Mouse (Mus musculus) MEL (cell line): Measurements from ENCODE around the gene Fto. TPM values are rescaled to one million over a fixed set of nuclear protein-coding genes. Genes with fewer than 3 reads are reported as not detected.

Source experiments
- DNase-seq: peaks from one replicate; pipeline ENCODE4 v3.0.0; 2011; ENCODE audit warnings: low read depth, low spot score
- H3K27ac ChIP-seq: 2 replicates; pipeline ENCODE4 v1.5.1; 2012; ENCODE audit warnings: low read depth, mild to moderate bottlenecking, control low read depth, low read length, moderate library complexity; ENCODE audit not compliant: control insufficient read depth
- H3K27me3 ChIP-seq, 2 experiments: fragments of 150-350 bp in 1 of 2; sonication (generic) in 1 of 2; 2 replicates each; pipeline ENCODE4 v1.6.1; 2012; ENCODE audit warnings: low read length in 2 of 2, mild to moderate bottlenecking in 2 of 2, improper control_type of control experiment in 1 of 2, moderate library complexity in 1 of 2; ENCODE audit not compliant: insufficient read depth in 2 of 2, control insufficient read depth in 1 of 2
- H3K36me3 ChIP-seq, 2 experiments: 2 replicates each; pipeline ENCODE4 v1.6.1; 2012 to 2014; ENCODE audit warnings: low read length in 2 of 2, improper control_type of control experiment in 1 of 2, inconsistent platforms in 1 of 2, mild to moderate bottlenecking in 1 of 2; ENCODE audit not compliant: insufficient read depth in 2 of 2, control insufficient read depth in 1 of 2
- H3K4me1 ChIP-seq, 2 experiments: fragments of 150-350 bp in 1 of 2; sonication (generic) in 1 of 2; 2 replicates each; pipeline ENCODE4 v1.6.1; 2012; ENCODE audit warnings: low read length in 2 of 2, improper control_type of control experiment in 1 of 2, mild to moderate bottlenecking in 1 of 2; ENCODE audit not compliant: insufficient read depth in 2 of 2, control insufficient read depth in 1 of 2
- H3K4me3 ChIP-seq, 2 experiments: fragments of 150-350 bp in 1 of 2; sonication (generic) in 1 of 2; 2 replicates each; pipeline ENCODE4 v1.5.1; 2012; ENCODE audit warnings: low read depth in 2 of 2, low read length in 2 of 2, mild to moderate bottlenecking in 2 of 2, moderate library complexity in 2 of 2, control low read depth in 1 of 2, improper control_type of control experiment in 1 of 2; ENCODE audit not compliant: control insufficient read depth in 1 of 2, insufficient read depth in 1 of 2
- H3K79me2 ChIP-seq: 2 replicates; pipeline ENCODE4 v1.6.1; 2012; ENCODE audit warnings: mild to moderate bottlenecking, low read length, moderate library complexity; ENCODE audit not compliant: control insufficient read depth, poor library complexity, insufficient read depth
- H3K9ac ChIP-seq: 2 replicates; pipeline ENCODE4 v1.6.1; 2012; ENCODE audit warnings: low read depth, mild to moderate bottlenecking, control low read depth, low read length, moderate library complexity; ENCODE audit not compliant: control insufficient read depth, poor library complexity, severe bottlenecking
- H3K9me3 ChIP-seq: fragments of 150-350 bp; sonication (generic); replicated peaks from 2 replicates; pipeline ENCODE4 v1.6.1; 2012; ENCODE audit warnings: mild to moderate bottlenecking, low read length, improper control_type of control experiment, moderate library complexity; ENCODE audit not compliant: insufficient read depth
- CHD2 ChIP-seq: IDR thresholded peaks from 2 replicates; pipeline ENCODE4 v1.6.1; 2011; ENCODE audit warnings: low read length, improper control_type of control experiment
- CTCF ChIP-seq, 3 experiments: IDR thresholded peaks in 2 of 3; conservative IDR thresholded peaks in 1 of 3; 2 replicates each; pipeline ENCODE4 v1.5.1; 2011 to 2012; ENCODE audit warnings: low read length in 3 of 3, low read depth in 2 of 3, mild to moderate bottlenecking in 2 of 3, improper control_type of control experiment in 1 of 3, inconsistent platforms in 1 of 3, mixed read lengths in 1 of 3, moderate library complexity in 1 of 3; ENCODE audit not compliant: control insufficient read depth in 1 of 3, insufficient read depth in 1 of 3, poor library complexity in 1 of 3, severe bottlenecking in 1 of 3
- E2F4 ChIP-seq: IDR thresholded peaks from 2 replicates; pipeline ENCODE4 v1.6.1; 2011; ENCODE audit warnings: low read depth, low read length, improper control_type of control experiment, borderline replicate concordance
- ELF1 ChIP-seq: IDR thresholded peaks from 2 replicates; pipeline ENCODE4 v1.6.1; 2014; ENCODE audit warnings: low read depth, mild to moderate bottlenecking, inconsistent platforms, low read length, improper control_type of control experiment, moderate library complexity
- GABPA ChIP-seq: IDR thresholded peaks from 2 replicates; pipeline ENCODE4 v1.6.1; 2012; ENCODE audit warnings: low read depth, mild to moderate bottlenecking, inconsistent platforms, low read length, improper control_type of control experiment, moderate library complexity
- HCFC1 ChIP-seq: IDR thresholded peaks from 2 replicates; pipeline ENCODE4 v1.6.1; 2012; ENCODE audit warnings: low read depth, mild to moderate bottlenecking, inconsistent platforms, low read length, improper control_type of control experiment, moderate library complexity
- KAT2A ChIP-seq: conservative IDR thresholded peaks from 2 replicates; pipeline ENCODE4 v1.6.1; 2012; ENCODE audit warnings: low read depth, low read length, improper control_type of control experiment, inconsistent platforms
- MAZ ChIP-seq: IDR thresholded peaks from 2 replicates; pipeline ENCODE4 v1.6.1; 2012; ENCODE audit warnings: low read depth, mild to moderate bottlenecking, inconsistent platforms, low read length, improper control_type of control experiment
- MEF2A ChIP-seq: IDR thresholded peaks from 2 replicates; pipeline ENCODE4 v1.6.1; 2014; ENCODE audit warnings: low read depth, mild to moderate bottlenecking, inconsistent platforms, low read length, improper control_type of control experiment; ENCODE audit not compliant: poor library complexity, insufficient replicate concordance, severe bottlenecking; ENCODE audit errors: extremely low read depth
- MXI1 ChIP-seq: IDR thresholded peaks from 2 replicates; pipeline ENCODE4 v1.6.1; 2011; ENCODE audit warnings: mild to moderate bottlenecking, low read depth, low read length, improper control_type of control experiment
- MYB ChIP-seq: IDR thresholded peaks from 2 replicates; pipeline ENCODE4 v1.6.1; 2011; ENCODE audit warnings: mild to moderate bottlenecking, low read depth, low read length, improper control_type of control experiment
- NRF1 ChIP-seq: IDR thresholded peaks from 2 replicates; pipeline ENCODE4 v1.6.1; 2014; ENCODE audit warnings: low read depth, mild to moderate bottlenecking, inconsistent platforms, low read length, improper control_type of control experiment, moderate library complexity; ENCODE audit not compliant: poor library complexity, insufficient read depth, severe bottlenecking
- POLR2A ChIP-seq, 2 experiments: IDR thresholded peaks; 2 replicates each; pipeline ENCODE4 v1.6.1; 2011 to 2012; ENCODE audit warnings: low read length in 2 of 2, mild to moderate bottlenecking in 2 of 2, control low read depth in 1 of 2, improper control_type of control experiment in 1 of 2, low read depth in 1 of 2, moderate library complexity in 1 of 2; ENCODE audit not compliant: control insufficient read depth in 1 of 2, insufficient read depth in 1 of 2, poor library complexity in 1 of 2
- RAD21 ChIP-seq: IDR thresholded peaks from 2 replicates; pipeline ENCODE4 v1.6.1; 2011; ENCODE audit warnings: mild to moderate bottlenecking, low read depth, low read length, improper control_type of control experiment
- RCOR1 ChIP-seq: IDR thresholded peaks from 2 replicates; pipeline ENCODE4 v1.6.1; 2012; ENCODE audit warnings: low read depth, mild to moderate bottlenecking, inconsistent platforms, low read length, improper control_type of control experiment
- SMC3 ChIP-seq: IDR thresholded peaks from 2 replicates; pipeline ENCODE4 v1.6.1; 2011; ENCODE audit warnings: low read depth, low read length, improper control_type of control experiment
- UBTF ChIP-seq: IDR thresholded peaks from 2 replicates; pipeline ENCODE4 v1.6.1; 2012; ENCODE audit warnings: low read depth, mild to moderate bottlenecking, inconsistent platforms, low read length, improper control_type of control experiment, moderate library complexity, borderline replicate concordance; ENCODE audit not compliant: insufficient read depth
- USF2 ChIP-seq, 2 experiments: IDR thresholded peaks; 2 replicates each; pipeline ENCODE4 v1.6.1; 2011 to 2012; ENCODE audit warnings: improper control_type of control experiment in 2 of 2, low read length in 2 of 2, borderline replicate concordance in 1 of 2, inconsistent platforms in 1 of 2, low read depth in 1 of 2, mild to moderate bottlenecking in 1 of 2; ENCODE audit not compliant: insufficient read depth in 1 of 2
- ZC3H11A ChIP-seq: IDR thresholded peaks from 2 replicates; pipeline ENCODE4 v1.6.1; 2012; ENCODE audit warnings: low read depth, mild to moderate bottlenecking, inconsistent platforms, low read length, improper control_type of control experiment
- ZKSCAN1 ChIP-seq: IDR thresholded peaks from 2 replicates; pipeline ENCODE4 v1.6.1; 2012; ENCODE audit warnings: low read depth, mild to moderate bottlenecking, inconsistent platforms, low read length, improper control_type of control experiment, moderate library complexity
- ZNF384 ChIP-seq: IDR thresholded peaks from 2 replicates; pipeline ENCODE4 v1.6.1; 2012; ENCODE audit warnings: low read depth, mild to moderate bottlenecking, inconsistent platforms, low read length, improper control_type of control experiment
- polyA plus RNA-seq, 2 experiments: library from polyadenylated mRNA; stranded (reverse) in 1 of 2; unstranded in 1 of 2; fragments of >175 nt in 1 of 2; fragments of >200 nt in 1 of 2; gene quantifications; 2 replicates each; pipeline versions ENCODE4 v1.2.1 to v1.2.4; 2012; ENCODE audit warnings: low replicate concordance in 2 of 2, low read depth in 1 of 2; ENCODE audit not compliant: insufficient read length in 2 of 2, insufficient read depth in 1 of 2, missing spikeins in 1 of 2
- total RNA-seq: library from RNA; depleted of rRNA; stranded (reverse); fragments of 300-350 nt; gene quantifications from 2 replicates; pipeline ENCODE4 v1.2.3, GENCODE M21; 2012

Gene Fto
- total and polyA plus RNA-seq, 3 experiments, result 13.5 to 41.1 TPM; not detected in 1

DNA sequence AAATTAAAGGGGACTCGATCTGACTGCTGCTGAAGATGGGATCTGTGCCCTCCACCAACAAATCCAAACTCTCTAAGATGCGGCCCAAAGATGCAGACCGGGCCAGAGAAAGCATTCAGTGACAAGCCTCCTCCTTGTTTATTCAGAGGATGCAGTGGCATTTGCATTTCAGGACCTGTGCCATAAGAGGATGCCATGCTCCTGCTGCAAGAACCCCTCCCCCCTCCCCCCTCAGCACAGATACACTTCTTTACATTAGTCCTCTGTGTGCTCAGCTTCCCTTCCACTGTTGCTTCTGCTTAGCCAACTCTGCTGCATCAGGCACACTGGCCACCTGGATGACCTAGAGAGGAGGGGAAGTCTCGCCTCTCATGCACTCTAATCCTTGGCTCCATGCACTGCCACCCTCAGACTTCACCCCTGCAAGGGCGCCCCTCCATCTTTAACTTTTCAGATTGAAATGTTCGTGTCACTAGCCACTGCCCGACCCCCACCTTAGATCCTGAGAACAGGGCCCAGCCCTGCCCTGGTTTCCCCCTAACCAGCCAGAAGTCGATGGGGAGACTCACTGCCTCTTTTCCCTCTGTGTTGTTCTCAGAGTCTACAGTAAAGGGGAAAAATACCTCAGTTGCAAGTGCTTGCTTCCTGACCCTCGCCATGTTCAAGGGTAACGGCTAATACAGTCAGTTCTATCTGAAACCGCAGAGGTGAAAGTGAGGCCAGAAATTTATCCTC is 14.3 kb downstream of the Fto start:
- no peak for DNase-seq
- H3K4me1 ChIP-seq, result no peaks in the 10 kb centered on the region
- no peaks in the 10 kb centered on the region for H3K27me3 ChIP-seq
- peaks cover 13% of the 10 kb centered on the region; the same call in 1 of the 2 replicates for H3K79me2 ChIP-seq
- H3K4me3 ChIP-seq, result no peak overlapping the region
- H3K27ac ChIP-seq, result no peak overlapping the region
- peaks cover 0 to 3% of the 10 kb centered on the region in 2 experiments; a peak in 2 of 4 replicates for H3K36me3 ChIP-seq
- no peak for TF ChIP-seq ELF1
- TF ChIP-seq RAD21, result no peak
- TF ChIP-seq ZC3H11A, result no peak
- H3K9me3 ChIP-seq, result no peaks in the 10 kb centered on the region
- H3K9ac ChIP-seq, result no peak overlapping the region

DNA sequence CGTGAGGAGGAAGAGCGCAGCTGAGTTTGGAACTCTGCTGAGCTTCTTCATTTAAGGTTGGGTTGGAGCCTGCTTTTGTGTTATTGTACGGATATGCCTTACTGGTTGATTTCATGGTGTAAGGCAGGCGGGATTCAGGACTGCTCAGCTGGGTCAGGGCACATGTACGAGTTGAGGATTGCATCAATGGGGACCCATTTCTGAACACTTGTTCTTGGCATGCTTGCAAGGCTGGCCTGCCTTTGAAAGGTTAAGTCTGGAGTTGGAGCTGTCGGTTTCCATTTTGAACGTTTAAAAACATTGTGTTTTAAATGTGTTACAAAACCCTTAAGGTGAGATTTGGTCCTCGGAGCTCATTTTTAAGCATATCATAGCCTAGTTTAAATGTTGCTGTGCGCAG is 15.7 kb downstream of the Fto start:
- Histone ChIP-seq H3K4me1 (no peaks in the 10 kb centered on the region), H3K9ac (no peak overlapping the region), H3K36me3 (peaks cover 0 to 3% of the 10 kb centered on the region in 2 experiments; a peak in 2 of 4 replicates), H3K79me2 (peaks cover 13% of the 10 kb centered on the region; the same call in 1 of the 2 replicates), H3K27me3 (no peaks in the 10 kb centered on the region), H3K4me3 (no peak overlapping the region), H3K9me3 (no peaks in the 10 kb centered on the region), H3K27ac (no peak overlapping the region)
- DNase-seq, result no peak
- TF ChIP-seq CTCF (IDR thresholded peaks at IDR 0.05 in 2 of 3, conservative IDR thresholded peaks at IDR 0.05 in 1 of 3; ENCODE audit: control insufficient read depth in 1 of 3, insufficient read depth in 1 of 3, low read depth in 2 of 3, low read length in 3 of 3, poor library complexity in 1 of 3, severe bottlenecking in 1 of 3) (no peak), MAZ (no peak), POLR2A (IDR thresholded peaks at IDR 0.05; ENCODE audit: control insufficient read depth in 1 of 2, insufficient read depth in 1 of 2, low read depth in 1 of 2, low read length in 2 of 2, poor library complexity in 1 of 2) (no peak), CHD2 (no peak), KAT2A (no peak), SMC3 (no peak), E2F4 (no peak), RCOR1 (no peak), RAD21 (no peak), NRF1 (no peak), GABPA (no peak), ELF1 (no peak), ZKSCAN1 (no peak), MEF2A (no peak), UBTF (no peak), ZNF384 (no peak), MXI1 (no peak), MYB (no peak), USF2 (IDR thresholded peaks at IDR 0.05; ENCODE audit: borderline replicate concordance in 1 of 2, insufficient read depth in 1 of 2, low read depth in 1 of 2, low read length in 2 of 2) (no peak), HCFC1 (no peak)
